In genomic region chr16:96221491-96221890, GRCm38 (mm10) we compare ENCODE assay signal across 12 mouse cellular contexts. TPM values are rescaled to one million over a fixed set of nuclear protein-coding genes. Genes with fewer than 3 reads are reported as not detected.
DNase-seq lines count a peak whose midpoint lies in the region; ATAC-seq and TF ChIP-seq lines count a peak whose summit lies in the region.
"Had no signal": no experiment of that assay in that cellular context is flagged by ENCODE, and none has a peak within 500 bp of the region (broad histone marks: within the 10 kb centered on the region; RNA-seq: fewer than 3 reads in every experiment).

No protein-coding gene starts in this region.

- peak; percentile 92 for ATAC-seq in heart, postnatal 0 days (ENCODE audit: insufficient read depth, low read depth)

- H3K4me2 ChIP-seq in heart, postnatal 0 days (ENCODE audit: low read depth, low read length), result no peak overlapping the region
- H3K4me2 ChIP-seq: liver, embryonic 11.5 days; midbrain, embryonic 11.5 days; stomach, embryonic 15.5 days had no signal

- H3K36me3 ChIP-seq in heart, postnatal 0 days (replicated peaks; ENCODE audit: control insufficient read depth, insufficient read depth, low read length), result peaks cover 15% of the 10 kb centered on the region
- H3K36me3 ChIP-seq: stomach, embryonic 15.5 days had no signal

- H3K27ac ChIP-seq in heart, postnatal 0 days (ENCODE audit: low read depth), result peak overlapping the region; percentile 56
- H3K27ac ChIP-seq: stomach, embryonic 15.5 days had no signal

- no peak overlapping the region for H3K4me3 ChIP-seq in heart, postnatal 0 days (ENCODE audit: low read depth, low read length)
- no peak overlapping the region for H3K4me3 ChIP-seq in lung, adult 2 months (replicated peaks; ENCODE audit: extremely low read depth, low read depth, low read length)
- H3K4me3 ChIP-seq: stomach, embryonic 15.5 days had no signal

- TF ChIP-seq CTCF in heart, postnatal 0 days (IDR thresholded peaks at IDR 0.05; ENCODE audit: low read depth), result peak; percentile 34
- TF ChIP-seq CTCF in lung, adult 2 months (IDR thresholded peaks at IDR 0.05; ENCODE audit: insufficient read depth, low read length), result no peak

- no peaks in the 10 kb centered on the region for H3K9me3 ChIP-seq in heart, postnatal 0 days (replicated peaks; ENCODE audit: control insufficient read depth, low read length)
- H3K9me3 ChIP-seq: stomach, embryonic 15.5 days had no signal

- 36% methylated on average over 5 of the region's 5 CpGs for WGBS in heart, postnatal 0 days
- 45% methylated on average over 5 of the region's 5 CpGs for WGBS in lung, adult 2 months

- H3K27me3 ChIP-seq in heart, postnatal 0 days (ENCODE audit: control insufficient read depth, insufficient read depth, low read length), result no peaks in the 10 kb centered on the region
- H3K27me3 ChIP-seq: stomach, embryonic 15.5 days had no signal

- H3K4me1 ChIP-seq in heart, postnatal 0 days (ENCODE audit: control insufficient read depth, insufficient read depth), result peaks cover 18% of the 10 kb centered on the region; the same call in 1 of the 2 replicates
- no peaks in the 10 kb centered on the region for H3K4me1 ChIP-seq in lung, adult 2 months (ENCODE audit: control insufficient read depth, insufficient read depth, low read length)
- H3K4me1 ChIP-seq: stomach, embryonic 15.5 days had no signal

- no peak for TF ChIP-seq POLR2A in lung, adult 2 months (IDR thresholded peaks at IDR 0.05; ENCODE audit: borderline replicate concordance, extremely low read depth, low read depth, low read length)

- DNase-seq in spleen, postnatal 36 days (ENCODE audit: low spot score in 2 of 2), result peak; percentile 12 to 14
- no peak for DNase-seq in spleen, adult 12 weeks (ENCODE audit: low spot score)
- DNase-seq in gastrocnemius, adult 8-10 months (ENCODE audit: low spot score in 2 of 2), result peak; percentile 77 to 86
- peak; percentile 75 for DNase-seq in heart, postnatal 0 days (ENCODE audit: low spot score)
- no peak for DNase-seq in kidney, adult 11 months
- DNase-seq in adrenal gland, adult 8-10 months, result no peak
- no peak for DNase-seq in lung, adult 2 months
- no peak for DNase-seq in urinary bladder, adult 18-20 months (ENCODE audit: low spot score in 2 of 2)
- DNase-seq: kidney, adult 2 months had no signal

- no peak overlapping the region for H3K9ac ChIP-seq in heart, postnatal 0 days (replicated peaks; ENCODE audit: low read depth, low read length)
- H3K9ac ChIP-seq: stomach, embryonic 15.5 days had no signal

- no peak for TF ChIP-seq EP300 in heart, postnatal 0 days (IDR thresholded peaks at IDR 0.05; ENCODE audit: low read depth)

RNA-seq across cellular contexts. Expression of gene B3galt5, which starts 14.1 kb away (rescaled TPM):
- total RNA-seq in gastrocnemius, adult 8-10 months (2022), result not detected
- 0.08 TPM in 1 of 2 replicates, not detected in the other for total RNA-seq in heart, postnatal 0 days (2014; rRNA removed; ENCODE audit: low replicate concordance)
- polyA plus RNA-seq in heart, postnatal 0 days (2015; fragmentation: Nextera tagmentation; extraction: Ambion mirVana), result not detected in 2 replicates
- under 1 TPM; 0.40 to 0.55 (median 0.51) TPM for total RNA-seq in adrenal gland, adult 8-10 months (2022)
- polyA plus RNA-seq in lung, adult 2 months (2012; rRNA removed), result 0.35 TPM in 1 of 2 replicates, not detected in the other

RNA-seq across cellular contexts. Expression of gene Sh3bgr, which starts 21.2 kb away (rescaled TPM):
- total RNA-seq in gastrocnemius, adult 8-10 months (2022), result 1,000 to 10,000 TPM in 3 of 4 experiments, 100 to 1,000 TPM in 1; 903 to 1,283 (median 1,111) TPM
- 227 and 290 TPM in 2 replicates for total RNA-seq in heart, postnatal 0 days (2014; rRNA removed; ENCODE audit: low replicate concordance)
- polyA plus RNA-seq in heart, postnatal 0 days (2015; fragmentation: Nextera tagmentation; extraction: Ambion mirVana), result 597 and 622 TPM in 2 replicates
- 10 to 100 TPM; 17.2 to 37.2 (median 31.4) TPM for total RNA-seq in adrenal gland, adult 8-10 months (2022)
- 8.4 and 18.2 TPM in 2 replicates for polyA plus RNA-seq in lung, adult 2 months (2012; rRNA removed)

RNA-seq across cellular contexts. Expression of gene Lca5l, which starts 29.4 kb away (rescaled TPM):
- total RNA-seq in gastrocnemius, adult 8-10 months (2022), result under 1 TPM; 0.32 to 0.54 (median 0.41) TPM
- total RNA-seq in heart, postnatal 0 days (2014; rRNA removed; ENCODE audit: low replicate concordance), result 1.5 and 3.4 TPM in 2 replicates
- polyA plus RNA-seq in heart, postnatal 0 days (2015; fragmentation: Nextera tagmentation; extraction: Ambion mirVana), result 2.3 TPM in 2 replicates
- 1 to 10 TPM; 2.0 to 5.5 (median 2.9) TPM for total RNA-seq in adrenal gland, adult 8-10 months (2022)
- polyA plus RNA-seq in lung, adult 2 months (2012; rRNA removed), result 0.91 and 1.0 TPM in 2 replicates

Comparison
In these comparisons a context has a peak if more than half of its experiments do, and no peak if none do; other contexts are left out.
1. DNase-seq: peak in spleen, postnatal 36 days (2 of 2), gastrocnemius, adult 8-10 months (2 of 2) and heart, postnatal 0 days (single experiment); none in spleen, adult 12 weeks (single experiment), kidney, adult 11 months (single experiment), adrenal gland, adult 8-10 months (single experiment), lung, adult 2 months (single experiment) and urinary bladder, adult 18-20 months (0 of 2).